9 mouse cellular contexts compared by ENCODE assay signal in genomic region chr13:11563224-11564024, GRCm38 (mm10).
A peak's percentile ranks its signal among the peaks of the same experiment; 100 is the strongest.
DNase-seq lines count a peak whose midpoint lies in the region; ATAC-seq and TF ChIP-seq lines count a peak whose summit lies in the region.
"Had no signal": no experiment of that assay in that cellular context is flagged by ENCODE, and none has a peak within 500 bp of the region (broad histone marks: within the 10 kb centered on the region; RNA-seq: fewer than 3 reads in every experiment).

No protein-coding gene starts in this region.

- peak; percentile 88 for ATAC-seq in forebrain, embryonic 13.5 days
- peak; percentile 89 for ATAC-seq in hindbrain, embryonic 16.5 days

- H3K27me3 ChIP-seq in forebrain, embryonic 13.5 days = no peaks in the 10 kb centered on the region
- no peaks in the 10 kb centered on the region for H3K27me3 ChIP-seq in hindbrain, embryonic 16.5 days (replicated peaks; ENCODE audit: control insufficient read depth, insufficient read depth, low read length)
- H3K27me3 ChIP-seq: embryonic facial prominence, embryonic 13.5 days had no signal

- H3K27ac ChIP-seq in ES-E14 (ENCODE audit: insufficient read depth, low read depth, low read length, poor library complexity, severe bottlenecking) = no peak overlapping the region
- H3K27ac ChIP-seq in forebrain, embryonic 13.5 days = no peak overlapping the region
- H3K27ac ChIP-seq in hindbrain, embryonic 16.5 days (ENCODE audit: low read depth, low read length) = no peak overlapping the region
- H3K27ac ChIP-seq: embryonic facial prominence, embryonic 13.5 days had no signal

- H3K9ac ChIP-seq in ES-E14 (ENCODE audit: insufficient read depth, low read depth, low read length, poor library complexity, severe bottlenecking) = no peak overlapping the region
- H3K9ac ChIP-seq in forebrain, embryonic 13.5 days = no peak overlapping the region
- H3K9ac ChIP-seq in hindbrain, embryonic 16.5 days (ENCODE audit: low read depth, low read length) = no peak overlapping the region
- H3K9ac ChIP-seq: embryonic facial prominence, embryonic 13.5 days had no signal

- in situ Hi-C loops in ES-E14 (cut with MboI; ENCODE audit: low sequenced_read_pairs in 2 of 2, unreplicated experiment in 2 of 2) = no loop called here

- WGBS in forebrain, embryonic 13.5 days = 23% methylated on average over 1 of the region's 1 CpGs
- WGBS in hindbrain, embryonic 16.5 days = 27% methylated on average over 1 of the region's 1 CpGs

- H3K4me2 ChIP-seq in forebrain, embryonic 13.5 days = no peak overlapping the region
- H3K4me2 ChIP-seq in hindbrain, embryonic 16.5 days (ENCODE audit: low read length) = no peak overlapping the region
- H3K4me2 ChIP-seq: embryonic facial prominence, embryonic 13.5 days had no signal

- H3K9me3 ChIP-seq in ES-E14 (ENCODE audit: control insufficient read depth, insufficient read depth, low read depth, low read length) = no peaks in the 10 kb centered on the region
- H3K9me3 ChIP-seq in forebrain, embryonic 13.5 days (replicated peaks) = no peaks in the 10 kb centered on the region
- H3K9me3 ChIP-seq in hindbrain, embryonic 16.5 days (ENCODE audit: control insufficient read depth, low read length) = no peaks in the 10 kb centered on the region
- H3K9me3 ChIP-seq: embryonic facial prominence, embryonic 13.5 days had no signal

- no peaks in the 10 kb centered on the region for H3K4me1 ChIP-seq in ES-E14 (ENCODE audit: control insufficient read depth in 2 of 2, insufficient read depth in 2 of 2, low read length in 2 of 2, poor library complexity in 1 of 2)
- H3K4me1 ChIP-seq in forebrain, embryonic 13.5 days = no peaks in the 10 kb centered on the region
- H3K4me1 ChIP-seq in hindbrain, embryonic 16.5 days (ENCODE audit: control insufficient read depth, insufficient read depth, low read depth, low read length) = 0 out of 2 replicates have a peak, but pooled peaks cover 2% of the 10 kb centered on the region
- H3K4me1 ChIP-seq: embryonic facial prominence, embryonic 13.5 days had no signal

- H3K36me3 ChIP-seq in ES-E14 (ENCODE audit: control insufficient read depth, insufficient read depth, low read length, poor library complexity, severe bottlenecking) = no peaks in the 10 kb centered on the region
- no peaks in the 10 kb centered on the region for H3K36me3 ChIP-seq in forebrain, embryonic 13.5 days (ENCODE audit: poor library complexity, severe bottlenecking)
- H3K36me3 ChIP-seq in hindbrain, embryonic 16.5 days (ENCODE audit: control insufficient read depth, insufficient read depth, low read length) = no peaks in the 10 kb centered on the region
- H3K36me3 ChIP-seq: embryonic facial prominence, embryonic 13.5 days had no signal

- DNase-seq in ES-E14 (ENCODE audit: low read depth, low spot score) = peak; percentile 50
- peak; percentile 63 for DNase-seq in brain, embryonic 18.5 days (ENCODE audit: low read depth, low spot score)
- peak; percentile 24 for DNase-seq in left cerebral cortex, adult 11 months (ENCODE audit: low spot score)
- DNase-seq in lung, postnatal 4 days = peak; percentile 37 to 56
- DNase-seq in right cerebral cortex, postnatal 25 days = peak; percentile 65
- DNase-seq in spleen, postnatal 4 days (ENCODE audit: low spot score in 2 of 2) = no peak

- no peak overlapping the region for H3K4me3 ChIP-seq in ES-E14 (ENCODE audit: insufficient read depth in 1 of 2, low read depth in 1 of 2, low read length in 2 of 2, poor library complexity in 1 of 2, severe bottlenecking in 1 of 2)
- H3K4me3 ChIP-seq in forebrain, embryonic 13.5 days = no peak overlapping the region
- H3K4me3 ChIP-seq in hindbrain, embryonic 16.5 days (ENCODE audit: low read length) = no peak overlapping the region
- H3K4me3 ChIP-seq: embryonic facial prominence, embryonic 13.5 days had no signal

TF ChIP-seq in ES-E14, 5 proteins besides CTCF, POLR2A, EP300 and RAD21:
- TF ChIP-seq CHD2 (IDR thresholded peaks at IDR 0.05; ENCODE audit: low read depth, low read length) (no peak), HCFC1 (IDR thresholded peaks at IDR 0.05; ENCODE audit: borderline replicate concordance, insufficient read depth, low read length) (no peak), ZNF384 (IDR thresholded peaks at IDR 0.05; ENCODE audit: low read depth, low read length) (no peak), MAFK (IDR thresholded peaks at IDR 0.05; ENCODE audit: insufficient read depth, low read depth, low read length) (no peak), ZC3H11A (IDR thresholded peaks at IDR 0.05; ENCODE audit: borderline replicate concordance, low read depth, low read length) (peak; percentile 65; the same call in 1 of the 2 replicates)

Comparison
In these comparisons a context has a peak if more than half of its experiments do, and no peak if none do; other contexts are left out.
1. DNase-seq: peak in ES-E14 (single experiment), brain, embryonic 18.5 days (single experiment), left cerebral cortex, adult 11 months (single experiment), lung, postnatal 4 days (2 of 2) and right cerebral cortex, postnatal 25 days (single experiment); none in spleen, postnatal 4 days (0 of 2).